Mouse (Mus musculus) lung, embryonic 14.5 days (tissue): ENCODE data around the gene Ank3. TPM values are rescaled to one million over a fixed set of nuclear protein-coding genes. Genes with fewer than 3 reads are reported as not detected.

Experiments used
- ATAC-seq: fragments of 200-750 bp; cut with Nextera tagmentation; 2 replicates; pipeline ENCODE4 v1.8.0; 2017; ENCODE audit warnings: mild to moderate bottlenecking, moderate TSS enrichment, moderate library complexity; ENCODE audit not compliant: insufficient read depth
- DNase-seq: peaks from one replicate; pipeline ENCODE4 v3.0.0-alpha.2; 2015
- H3K27ac ChIP-seq: fragments of 300-500 bp; sonication (generic); 2 replicates; pipeline ENCODE4 v1.5.1; 2014; ENCODE audit warnings: low read depth, mild to moderate bottlenecking, moderate library complexity
- H3K27me3 ChIP-seq: fragments of 300-500 bp; sonication (generic); 2 replicates; pipeline ENCODE4 v1.6.1; 2014; ENCODE audit warnings: low read length, control low read depth; ENCODE audit not compliant: insufficient read depth
- H3K36me3 ChIP-seq: fragments of 300-500 bp; sonication (generic); 2 replicates; pipeline ENCODE4 v1.6.1; 2014; ENCODE audit warnings: control low read depth; ENCODE audit not compliant: insufficient read depth
- H3K4me1 ChIP-seq: fragments of 300-500 bp; sonication (generic); 2 replicates; pipeline ENCODE4 v1.6.1; 2014; ENCODE audit warnings: antibody characterized with exemption, control low read depth; ENCODE audit not compliant: insufficient read depth
- H3K4me2 ChIP-seq: fragments of 300-500 bp; sonication (generic); 2 replicates; pipeline ENCODE4 v1.6.1; 2014; ENCODE audit warnings: mild to moderate bottlenecking
- H3K4me3 ChIP-seq: fragments of 300-500 bp; sonication (generic); 2 replicates; pipeline ENCODE4 v1.5.1; 2014; ENCODE audit warnings: low read depth, low read length
- H3K9ac ChIP-seq: fragments of 300-500 bp; sonication (generic); 2 replicates; pipeline ENCODE4 v1.6.1; 2014
- H3K9me3 ChIP-seq: fragments of 300-500 bp; sonication (generic); 2 replicates; pipeline ENCODE4 v1.6.1; 2016; ENCODE audit warnings: low read depth, low read length, control low read depth
- CTCF ChIP-seq: IDR thresholded peaks from 2 replicates; pipeline ENCODE4 v1.5.1; 2016; ENCODE audit warnings: antibody characterized with exemption, low read depth
- WGBS: fragments of 180-500 bp; shearing (Covaris S2); extraction: QIAGEN DNeasy Blood & Tissue Kit; methylation state at CpG from one replicate; pipeline ENCODE4 v1.1.7; 2014; 5-methylcytosine and 5-hydroxymethylcytosine counted together
- polyA plus RNA-seq: library from polyadenylated mRNA; unstranded; fragments of >200 nt; fragmentation: Nextera tagmentation; extraction: Ambion mirVana; gene quantifications from 2 replicates; pipeline ENCODE4 v1.2.1, GENCODE M21; 2014

Ank3 gene
- polyA plus RNA-seq, 1 experiment from 2014 or later, result 16.2 TPM

- H3K4me3 ChIP-seq, result no peak overlapping the region
- H3K4me1 ChIP-seq, result peaks cover 6% of the 10 kb centered on the region
- H3K9me3 ChIP-seq, result 0 out of 2 replicates have a peak, but pooled peaks cover 5% of the 10 kb centered on the region
- no peaks in the 10 kb centered on the region for H3K36me3 ChIP-seq
- 48% methylated on average over 3 of the region's 3 CpGs for WGBS
- no peak overlapping the region for H3K4me2 ChIP-seq
- H3K27me3 ChIP-seq, result no peaks in the 10 kb centered on the region
- H3K27ac ChIP-seq, result peak overlapping the region; percentile 60
- no peak overlapping the region for H3K9ac ChIP-seq
- DNase-seq (peak; percentile 93), ATAC-seq (peak; percentile 94)
- no peak for TF ChIP-seq CTCF
Measured at GRCm38 (mm10) chr10:70057064-70057463, 658.5 kb downstream of the Ank3 start.

GRCm38 (mm10) chr10:70060021-70060688 is 661.6 kb downstream of the Ank3 start:
- H3K27me3 ChIP-seq, result no peaks in the 10 kb centered on the region
- H3K9me3 ChIP-seq, result no peaks in the 10 kb centered on the region
- ATAC-seq, result no peak
- peak overlapping the region; percentile 23; the same call in 1 of the 2 replicates for H3K4me2 ChIP-seq
- DNase-seq, result peak; percentile 46
- WGBS, result 46% methylated on average over 19 of the region's 19 CpGs
- H3K9ac ChIP-seq, result no peak overlapping the region
- H3K36me3 ChIP-seq, result no peaks in the 10 kb centered on the region
- no peak overlapping the region for H3K4me3 ChIP-seq
- TF ChIP-seq CTCF, result no peak
- peaks cover 6% of the 10 kb centered on the region for H3K4me1 ChIP-seq
- 0 out of 2 replicates have a peak overlapping the region, but pooled peaks have one; percentile 24 for H3K27ac ChIP-seq

- WGBS, result 25% methylated on average over 10 of the region's 10 CpGs
- no peaks in the 10 kb centered on the region for H3K9me3 ChIP-seq
- no peak for ATAC-seq
Measured at GRCm38 (mm10) chr10:70060689-70061081, 662.1 kb downstream of the Ank3 start.

GRCm38 (mm10) chr10:70063881-70064555 is 665.4 kb downstream of the Ank3 start:
- WGBS, result 92% methylated on average over 6 of the region's 6 CpGs

More at GRCm38 (mm10) chr10:70060689-70061081, 662.1 kb downstream of the Ank3 start:
- DNase-seq, result peak; percentile 26
- Histone ChIP-seq H3K4me1 (peaks cover 6% of the 10 kb centered on the region), H3K4me3 (no peak overlapping the region), H3K27me3 (no peaks in the 10 kb centered on the region), H3K27ac (no peak overlapping the region), H3K9ac (no peak overlapping the region), H3K36me3 (no peaks in the 10 kb centered on the region), H3K4me2 (no peak overlapping the region)
- no peak for TF ChIP-seq CTCF

GRCm38 (mm10) chr10:70065191-70065590 is 666.6 kb downstream of the Ank3 start:
- no peak for TF ChIP-seq CTCF
- Histone ChIP-seq H3K4me3 (no peak overlapping the region), H3K27ac (no peak overlapping the region), H3K27me3 (no peaks in the 10 kb centered on the region), H3K36me3 (no peaks in the 10 kb centered on the region), H3K4me2 (no peak overlapping the region), H3K4me1 (no peaks in the 10 kb centered on the region), H3K9ac (no peak overlapping the region), H3K9me3 (no peaks in the 10 kb centered on the region)
- 85% methylated on average over 3 of the region's 3 CpGs for WGBS
- DNase-seq (no peak), ATAC-seq (no peak)

More at GRCm38 (mm10) chr10:70063881-70064555, 665.4 kb downstream of the Ank3 start:
- Histone ChIP-seq H3K36me3 (no peaks in the 10 kb centered on the region), H3K9me3 (no peaks in the 10 kb centered on the region), H3K27me3 (no peaks in the 10 kb centered on the region), H3K4me3 (no peak overlapping the region), H3K4me2 (no peak overlapping the region), H3K27ac (no peak overlapping the region), H3K4me1 (no peaks in the 10 kb centered on the region), H3K9ac (no peak overlapping the region)
- TF ChIP-seq CTCF, result no peak
- DNase-seq, result no peak
- ATAC-seq, result no peak

GRCm38 (mm10) chr10:70066497-70067168 is 668.1 kb downstream of the Ank3 start:
- no peak for DNase-seq
- Histone ChIP-seq H3K27ac (no peak overlapping the region), H3K27me3 (no peaks in the 10 kb centered on the region), H3K4me2 (no peak overlapping the region), H3K4me3 (no peak overlapping the region), H3K9ac (no peak overlapping the region), H3K9me3 (no peaks in the 10 kb centered on the region), H3K36me3 (no peaks in the 10 kb centered on the region), H3K4me1 (no peaks in the 10 kb centered on the region)
- ATAC-seq, result no peak
- 54% methylated on average over 8 of the region's 8 CpGs for WGBS
- TF ChIP-seq CTCF, result no peak
